Mouse (Mus musculus): ENCODE data around the gene Trp53rkb. TPM values are rescaled to one million over a fixed set of nuclear protein-coding genes. Genes with fewer than 3 reads are reported as not detected.

The Trp53rkb gene
- polyA plus RNA-seq, 1 experiment from 2014 or later, result 8.9 TPM

- Histone ChIP-seq H3K9ac (ENCODE audit: low read length) (no peak overlapping the region), H3K36me3 (ENCODE audit: control insufficient read depth, insufficient read depth, low read length) (peaks cover 18% of the 10 kb centered on the region), H3K4me3 (ENCODE audit: low read depth, low read length) (no peak overlapping the region), H3K4me2 (ENCODE audit: low read length) (no peak overlapping the region), H3K27ac (ENCODE audit: low read depth) (no peak overlapping the region), H3K27me3 (replicated peaks; ENCODE audit: control insufficient read depth, insufficient read depth, low read length) (no peaks in the 10 kb centered on the region), H3K4me1 (replicated peaks; ENCODE audit: control insufficient read depth, insufficient read depth, low read length) (no peaks in the 10 kb centered on the region), H3K9me3 (ENCODE audit: control insufficient read depth, low read length) (no peaks in the 10 kb centered on the region)
- DNase-seq (ENCODE audit: low spot score) (no peak), ATAC-seq (replicated peaks; ENCODE audit: low FRiP score, low TSS enrichment, low read depth) (no peak)
- 94% methylated on average over 2 of the region's 2 CpGs for WGBS
These were observed 41.8 kb downstream of the Trp53rkb start for GRCm38 (mm10) chr2:166834091-166834490.

DNA sequence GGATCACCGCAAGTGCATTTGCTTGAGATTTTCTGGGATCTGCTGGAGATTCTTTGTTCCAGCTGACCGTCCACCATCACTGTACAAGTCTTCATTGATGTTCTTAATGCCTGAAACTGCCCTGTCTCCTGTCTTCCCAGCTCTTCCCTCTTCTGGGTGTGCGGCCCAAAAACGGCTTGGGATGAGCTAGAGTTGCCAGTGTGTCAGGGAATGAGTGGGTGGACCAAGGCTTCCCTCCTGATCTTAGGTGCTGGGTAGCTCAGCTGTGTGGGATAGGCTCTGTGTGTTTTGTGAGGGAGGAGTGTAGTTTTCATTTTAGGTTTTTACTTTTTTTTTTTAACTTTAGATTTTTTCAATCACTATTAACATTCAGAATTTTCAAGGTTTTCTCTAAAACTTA, 42.5 kb downstream of the Trp53rkb start:
- 92% methylated on average over 4 of the region's 4 CpGs for WGBS
- no peak overlapping the region for H3K4me3 ChIP-seq (ENCODE audit: low read depth, low read length)
- DNase-seq (ENCODE audit: low spot score) (no peak), ATAC-seq (replicated peaks; ENCODE audit: low FRiP score, low TSS enrichment, low read depth) (no peak)
- H3K4me2 ChIP-seq (ENCODE audit: low read length), result no peak overlapping the region
- no peak overlapping the region for H3K9ac ChIP-seq (ENCODE audit: low read length)
- no peaks in the 10 kb centered on the region for H3K9me3 ChIP-seq (ENCODE audit: control insufficient read depth, low read length)
- no peak overlapping the region for H3K27ac ChIP-seq (ENCODE audit: low read depth)
- H3K36me3 ChIP-seq (ENCODE audit: control insufficient read depth, insufficient read depth, low read length), result peaks cover 18% of the 10 kb centered on the region
- no peaks in the 10 kb centered on the region for H3K27me3 ChIP-seq (replicated peaks; ENCODE audit: control insufficient read depth, insufficient read depth, low read length)
- no peaks in the 10 kb centered on the region for H3K4me1 ChIP-seq (replicated peaks; ENCODE audit: control insufficient read depth, insufficient read depth, low read length)

DNA sequence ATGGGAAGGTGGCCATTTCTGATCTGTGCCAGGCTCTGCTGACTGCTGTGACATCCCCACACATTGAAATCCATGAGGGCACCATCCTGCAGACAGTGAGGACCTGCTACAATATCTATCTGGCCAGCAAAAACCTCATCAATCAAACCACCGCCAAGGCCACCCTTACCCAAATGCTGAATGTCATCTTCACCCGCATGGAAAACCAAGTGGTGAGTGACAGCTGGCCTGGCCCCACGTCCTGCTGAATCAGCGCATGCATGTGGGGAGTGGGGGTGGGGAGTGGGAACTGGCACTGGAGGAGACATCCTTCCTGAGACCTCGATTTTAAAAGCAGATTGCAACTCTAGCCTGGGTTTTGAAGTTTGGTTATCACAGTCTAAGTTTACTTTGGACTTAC, 43.2 kb downstream of the Trp53rkb start:
- Histone ChIP-seq H3K4me3 (ENCODE audit: low read depth, low read length) (no peak overlapping the region), H3K4me2 (ENCODE audit: low read length) (no peak overlapping the region), H3K9me3 (ENCODE audit: control insufficient read depth, low read length) (no peaks in the 10 kb centered on the region), H3K27me3 (replicated peaks; ENCODE audit: control insufficient read depth, insufficient read depth, low read length) (no peaks in the 10 kb centered on the region), H3K36me3 (ENCODE audit: control insufficient read depth, insufficient read depth, low read length) (peaks cover 18% of the 10 kb centered on the region), H3K27ac (ENCODE audit: low read depth) (no peak overlapping the region), H3K4me1 (replicated peaks; ENCODE audit: control insufficient read depth, insufficient read depth, low read length) (no peaks in the 10 kb centered on the region), H3K9ac (ENCODE audit: low read length) (no peak overlapping the region)
- WGBS, result 78% methylated on average over 5 of the region's 5 CpGs
- ATAC-seq (replicated peaks; ENCODE audit: low FRiP score, low TSS enrichment, low read depth) (no peak), DNase-seq (ENCODE audit: low spot score) (no peak)

DNA sequence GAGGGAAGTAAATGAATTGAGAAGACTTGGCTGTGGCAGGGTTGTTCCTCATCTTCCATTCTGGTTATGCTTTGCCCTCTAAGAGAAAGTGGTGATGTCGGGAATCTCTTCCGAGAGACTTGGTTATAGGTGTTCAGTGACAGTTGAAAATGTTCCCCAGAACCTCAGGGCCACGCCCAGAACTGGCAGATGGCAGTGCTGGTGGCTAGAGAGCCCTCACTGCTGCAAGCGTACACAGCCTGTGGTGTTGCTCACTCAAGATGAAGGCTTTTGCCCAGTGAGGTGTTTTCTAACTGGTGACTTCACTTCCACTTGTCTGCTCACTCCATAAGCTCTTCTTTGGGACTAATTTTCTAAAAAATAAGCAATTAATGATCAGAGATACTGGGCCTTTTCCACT, 49.5 kb downstream of the Trp53rkb start:
- no peak overlapping the region for H3K4me3 ChIP-seq (ENCODE audit: low read depth, low read length)
- no peak overlapping the region for H3K9ac ChIP-seq (ENCODE audit: low read length)
- DNase-seq (ENCODE audit: low spot score) (no peak), ATAC-seq (replicated peaks; ENCODE audit: low FRiP score, low TSS enrichment, low read depth) (no peak)
- no peak overlapping the region for H3K27ac ChIP-seq (ENCODE audit: low read depth)
- H3K27me3 ChIP-seq (replicated peaks; ENCODE audit: control insufficient read depth, insufficient read depth, low read length), result no peaks in the 10 kb centered on the region
- no peaks in the 10 kb centered on the region for H3K4me1 ChIP-seq (replicated peaks; ENCODE audit: control insufficient read depth, insufficient read depth, low read length)
- 78% methylated on average over 4 of the region's 4 CpGs for WGBS
- H3K9me3 ChIP-seq (ENCODE audit: control insufficient read depth, low read length), result no peaks in the 10 kb centered on the region
- peaks cover 8% of the 10 kb centered on the region; the same call in 1 of the 2 replicates for H3K36me3 ChIP-seq (ENCODE audit: control insufficient read depth, insufficient read depth, low read length)
- H3K4me2 ChIP-seq (ENCODE audit: low read length), result no peak overlapping the region

Other genes starting within 250 kb of the Trp53rkb start
- gene Prex1, start 78.7 kb upstream of the Trp53rkb start, polyA plus RNA-seq (2014; fragmentation: Nextera tagmentation; extraction: Ambion mirVana), result 11.3 and 13.6 TPM in 2 replicates
- gene Arfgef2, start 13.1 kb downstream of the Trp53rkb start, polyA plus RNA-seq (2014; fragmentation: Nextera tagmentation; extraction: Ambion mirVana), result 8.1 and 9.3 TPM in 2 replicates
- gene Cse1l, start 113.5 kb downstream of the Trp53rkb start, polyA plus RNA-seq (2014; fragmentation: Nextera tagmentation; extraction: Ambion mirVana), result 131 and 145 TPM in 2 replicates
- 68.8 and 77.3 TPM in 2 replicates for gene Stau1, start 203.8 kb downstream of the Trp53rkb start, polyA plus RNA-seq (2014; fragmentation: Nextera tagmentation; extraction: Ambion mirVana)
- gene Ddx27, start 222.7 kb downstream of the Trp53rkb start, polyA plus RNA-seq (2014; fragmentation: Nextera tagmentation; extraction: Ambion mirVana), result 47.0 and 50.9 TPM in 2 replicates

All from intestine, embryonic 14.5 days (tissue).